Mouse (Mus musculus) frontal cortex, postnatal 36 days (tissue): ENCODE results near the gene Mylip.

Experiments
- DNase-seq, 2 experiments: peaks; one replicate each; pipeline ENCODE4 v3.0.0; 2022; ENCODE audit warnings: low spot score in 2 of 2

Mylip gene

GRCm38 (mm10) chr13:45429239-45429638 lies 39.7 kb downstream of the Mylip start:
- DNase-seq, result no peak

DNA sequence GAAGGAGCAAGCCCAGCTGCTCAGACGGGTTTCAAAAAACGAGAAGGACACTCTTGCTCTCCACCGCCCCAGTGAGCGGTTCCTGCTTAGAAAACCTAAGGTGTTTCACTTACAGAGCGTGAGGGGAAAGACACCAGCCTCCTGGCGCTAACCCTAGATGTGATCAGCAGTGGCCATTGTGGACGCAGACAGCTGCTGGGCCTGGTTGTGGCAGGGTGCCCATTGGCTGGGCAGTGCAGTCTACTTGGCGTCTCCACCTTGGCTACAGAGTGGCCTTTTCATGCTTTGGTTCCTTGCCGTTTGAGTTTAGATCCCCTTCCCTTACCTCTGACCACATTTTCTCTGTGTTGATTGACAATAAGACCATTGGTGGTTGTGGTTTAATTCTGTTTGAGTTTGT lies 47.6 kb downstream of the Mylip start:
- no peak for DNase-seq

GRCm38 (mm10) chr13:45438853-45439252 lies 49.3 kb downstream of the Mylip start:
- DNase-seq, result no peak

DNA sequence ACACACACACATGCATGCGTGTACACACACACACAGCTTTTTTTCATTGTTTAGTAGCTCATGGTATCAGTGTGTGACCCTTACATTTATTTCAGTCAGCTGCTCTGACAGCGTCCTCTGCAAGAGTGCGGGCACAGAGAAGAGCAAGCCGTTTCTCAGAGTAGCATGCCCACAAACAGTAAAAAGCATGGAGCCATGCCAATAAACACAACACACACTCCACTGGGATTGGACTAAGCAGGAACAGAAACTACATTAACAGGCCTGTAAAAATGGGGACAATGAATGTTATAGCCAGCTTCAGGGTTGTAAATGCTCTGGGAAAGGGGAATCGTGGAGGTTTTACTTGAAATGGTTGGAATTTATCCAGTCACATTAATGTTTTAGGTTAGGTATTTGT lies 50.7 kb downstream of the Mylip start:
- no peak for DNase-seq

DNA sequence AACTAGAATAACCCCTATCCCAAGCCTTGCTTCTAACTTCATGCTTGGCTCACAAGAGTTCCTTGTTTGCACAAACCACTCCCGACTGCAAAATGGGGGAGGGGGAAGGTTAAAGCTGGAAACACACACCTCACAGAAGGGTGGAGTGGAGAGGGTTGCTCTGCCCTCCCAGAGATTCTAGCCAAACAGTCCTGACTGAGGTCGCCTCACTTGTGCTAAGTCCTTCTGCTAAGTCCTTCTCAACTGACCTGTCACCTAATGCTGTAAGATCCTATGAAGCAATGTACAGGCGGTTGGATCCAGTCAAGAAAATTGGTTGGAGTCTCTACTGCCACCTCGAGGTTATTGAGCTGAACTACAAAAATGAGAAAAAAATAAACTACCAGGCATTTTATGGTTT lies 52.9 kb downstream of the Mylip start:
- DNase-seq, result no peak

- no peak for DNase-seq
Observed at GRCm38 (mm10) chr13:45442918-45443535, 53.5 kb downstream of the Mylip start.

DNA sequence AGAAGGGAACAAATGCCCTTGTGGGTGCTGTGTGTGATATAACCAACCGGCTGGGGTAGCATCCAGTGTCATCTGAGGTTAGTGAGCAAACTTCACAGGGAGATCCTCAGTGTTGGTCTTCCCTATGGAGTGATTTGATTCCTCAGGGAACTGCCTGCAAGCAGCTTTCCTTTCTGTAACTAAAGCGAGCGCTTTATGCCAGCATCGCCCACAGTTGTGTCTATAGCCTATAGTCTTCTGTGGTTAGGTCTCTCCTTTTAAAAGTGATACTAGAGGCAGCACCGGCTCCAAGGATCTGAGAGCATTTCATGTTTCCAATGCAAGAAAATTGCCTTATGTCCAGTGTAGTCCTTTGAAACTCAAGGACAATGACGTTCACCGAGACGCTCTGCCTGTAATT lies 54.7 kb downstream of the Mylip start:
- DNase-seq, result no peak

DNA sequence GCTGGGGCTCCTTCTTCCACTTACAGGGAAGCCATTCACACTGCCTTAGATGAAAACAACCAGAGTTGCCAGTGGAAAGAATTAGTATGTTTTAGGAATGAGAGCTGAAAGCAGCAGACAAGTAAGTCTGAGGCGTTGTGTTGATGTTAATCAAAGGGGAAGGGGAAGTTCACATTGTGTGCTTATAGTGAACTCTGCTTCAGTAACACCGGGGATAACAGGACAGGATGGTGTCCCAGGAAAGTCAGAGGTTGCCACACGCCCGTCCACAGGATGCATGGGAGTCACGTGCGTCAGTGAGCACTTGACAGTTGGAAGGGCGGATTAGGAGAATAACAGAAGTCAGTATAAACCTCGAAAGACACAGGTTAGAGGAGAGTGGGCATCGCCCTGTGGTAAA lies 55.1 kb downstream of the Mylip start:
- no peak for DNase-seq

- no peak for DNase-seq
Observed at GRCm38 (mm10) chr13:45446636-45447035, 57.1 kb downstream of the Mylip start.

GRCm38 (mm10) chr13:45452437-45452836 lies 62.9 kb downstream of the Mylip start:
- no peak for DNase-seq

GRCm38 (mm10) chr13:45453033-45453432 lies 63.5 kb downstream of the Mylip start:
- DNase-seq, result no peak

DNA sequence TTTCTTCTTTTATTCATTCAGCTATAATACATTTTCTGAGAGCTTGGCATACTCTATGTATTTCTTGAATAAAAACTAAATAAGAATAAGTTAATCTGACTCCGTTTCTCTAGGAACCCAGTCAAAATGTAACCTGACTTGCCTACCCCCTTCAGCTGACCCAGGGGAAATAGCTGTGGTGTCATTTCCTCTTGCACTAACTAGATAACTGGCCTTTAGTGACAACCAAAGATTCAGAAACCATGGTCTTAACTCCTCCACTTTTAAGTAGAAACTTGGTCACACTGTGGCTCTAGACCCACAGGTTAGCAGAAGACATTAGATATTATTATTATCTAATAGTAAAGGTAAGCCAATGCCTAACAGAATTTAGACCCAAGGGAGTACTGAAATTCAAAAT lies 64.5 kb downstream of the Mylip start:
- no peak for DNase-seq

- no peak for DNase-seq
Observed at GRCm38 (mm10) chr13:45454641-45455040, 65.1 kb downstream of the Mylip start.

GRCm38 (mm10) chr13:45455108-45455861 lies 65.7 kb downstream of the Mylip start:
- peak in 1 of 2 experiments; percentile 10 for DNase-seq

GRCm38 (mm10) chr13:45455862-45456192 lies 66.3 kb downstream of the Mylip start:
- no peak for DNase-seq

DNA sequence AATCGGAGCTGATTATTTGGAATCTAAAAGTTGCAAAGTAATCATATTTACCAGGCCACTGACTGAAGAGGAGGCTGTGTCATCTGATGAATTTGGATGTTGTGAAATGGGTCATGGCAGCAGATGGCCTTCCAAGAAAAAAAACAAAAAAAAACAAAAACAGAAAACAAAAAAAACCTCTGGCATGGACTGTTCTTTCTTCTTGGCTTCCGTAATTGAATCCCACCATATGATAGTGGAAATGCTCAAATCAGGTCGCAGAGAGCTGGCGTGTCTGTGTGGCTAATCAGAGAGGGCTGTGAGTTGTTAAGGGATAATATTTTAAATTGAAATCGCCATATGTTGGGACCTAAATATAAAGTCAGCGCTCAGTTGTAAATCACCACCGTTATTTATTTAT lies 67.9 kb downstream of the Mylip start:
- no peak for DNase-seq

DNA sequence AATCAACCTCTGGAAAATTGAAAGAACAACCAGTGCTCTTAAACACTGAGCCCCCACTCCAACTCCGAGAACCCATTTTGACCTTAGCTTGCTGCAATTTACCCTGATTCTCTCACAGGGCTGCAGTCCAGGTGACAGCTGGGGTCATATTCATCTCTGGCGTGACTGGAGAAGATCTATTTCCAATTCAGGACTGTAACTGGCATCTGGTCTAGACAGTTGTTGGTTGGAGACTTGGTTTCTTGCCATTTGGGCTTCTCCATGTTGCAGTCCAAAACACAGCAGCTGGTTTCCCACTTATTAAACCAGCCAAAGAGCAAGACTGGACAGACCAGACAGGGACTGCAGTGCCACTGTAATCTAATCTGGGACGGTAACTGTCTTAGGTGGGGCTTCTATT lies 70.6 kb downstream of the Mylip start:
- no peak for DNase-seq

DNA sequence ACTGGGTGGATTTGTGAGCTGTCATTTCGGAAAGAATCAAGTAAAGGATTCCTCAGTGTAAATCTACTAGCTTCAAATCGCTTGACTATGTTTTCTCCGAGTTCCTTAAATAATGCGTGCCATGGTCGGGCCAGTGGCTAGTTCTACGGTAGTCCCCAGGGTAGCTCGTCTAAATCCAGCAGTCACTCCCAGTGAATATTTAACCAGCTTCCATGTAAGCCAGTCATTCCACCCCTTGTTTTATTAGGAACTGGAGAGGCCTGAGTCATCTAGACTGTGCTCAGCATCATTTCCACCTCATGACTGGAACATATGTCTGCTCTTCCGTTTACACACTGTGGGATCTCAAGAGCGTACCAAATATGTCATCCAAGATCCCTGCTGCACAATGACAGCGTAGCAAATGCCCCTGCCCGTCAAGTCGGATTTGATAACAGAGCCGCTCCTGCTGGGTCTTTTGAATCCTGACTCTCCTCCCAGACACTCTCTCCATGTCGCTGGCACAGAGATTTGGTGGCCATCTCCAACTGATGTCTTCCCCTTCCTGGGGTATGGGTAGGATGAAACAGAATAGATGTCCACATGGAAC lies 71.9 kb downstream of the Mylip start:
- DNase-seq, result peak in 1 of 2 experiments; percentile 8
